Mouse (Mus musculus) kidney, embryonic 16.5 days (tissue): ENCODE results near the gene Slc29a3. TPM values are rescaled to one million over a fixed set of nuclear protein-coding genes. Genes with fewer than 3 reads are reported as not detected.

ENCODE experiments used
- polyA plus RNA-seq: library from polyadenylated mRNA; unstranded; fragments of >200 nt; fragmentation: Nextera tagmentation; extraction: Ambion mirVana; gene quantifications from 2 replicates; pipeline ENCODE4 v1.2.1, GENCODE M21; 2015

Slc29a3 gene
- polyA plus RNA-seq, 1 experiment from 2014 or later = 14.0 TPM

Other genes with a start within 250 kb of the Slc29a3 start
- 0.50 and 0.82 TPM in 2 replicates for gene Cdh23, start 56.3 kb downstream of the Slc29a3 start, polyA plus RNA-seq
- gene Unc5b, start 78.8 kb upstream of the Slc29a3 start, polyA plus RNA-seq = 10.4 and 10.5 TPM in 2 replicates